Mouse (Mus musculus) G1E (cell line): Measurements from ENCODE around the gene Adh1.

Experiments used
- CTCF ChIP-seq: IDR thresholded peaks from 2 replicates; pipeline ENCODE4 v1.5.1; 2012; ENCODE audit warnings: low read depth, low read length, inconsistent platforms, mixed read lengths
- GATA1 ChIP-seq: IDR thresholded peaks from 2 replicates; pipeline ENCODE4 v1.6.1; 2012; ENCODE audit warnings: borderline replicate concordance, low read length, inconsistent platforms, mixed read lengths
- GATA2 ChIP-seq: IDR thresholded peaks from 2 replicates; pipeline ENCODE4 v1.6.1; 2012; ENCODE audit warnings: low read depth, low read length, inconsistent platforms, borderline replicate concordance
- POLR2AphosphoS5 ChIP-seq: IDR thresholded peaks from 2 replicates; pipeline ENCODE4 v1.6.1; 2012; ENCODE audit warnings: low read depth, low read length, inconsistent platforms; ENCODE audit not compliant: insufficient replicate concordance
- TAL1 ChIP-seq: conservative IDR thresholded peaks from 2 replicates; pipeline ENCODE4 v1.6.1; 2012; ENCODE audit warnings: low read depth, low read length, inconsistent platforms, mixed read lengths

GRCm38 (mm10) chr3:138255366-138255765 lies 5.4 kb upstream of the Adh1 start:
- TF ChIP-seq CTCF (no peak), POLR2AphosphoS5 (no peak), GATA1 (no peak), GATA2 (no peak), TAL1 (no peak)
